Mouse (Mus musculus) heart, adult 18-20 months (tissue): Measurements from ENCODE around the gene Smpd2. TPM values are rescaled to one million over a fixed set of nuclear protein-coding genes. Genes with fewer than 3 reads are reported as not detected.
A peak's percentile ranks its signal among the peaks of the same experiment; 100 is the strongest.

ENCODE experiments used
- DNase-seq, 2 experiments: peaks; one replicate each; pipeline ENCODE4 v3.0.0; 2021 to 2022; ENCODE audit warnings: mixed read lengths in 1 of 2
- long read RNA-seq, 2 experiments: library from polyadenylated mRNA; stranded (forward); transcript quantifications; one replicate each; pipeline ENCODE4 v2.0.0; 2021
- total RNA-seq, 2 experiments: library from RNA; stranded (reverse); gene quantifications; 2 replicates each; pipeline ENCODE4 v1.2.3; 2021

Smpd2 gene
- 10 to 100 TPM; 32.6 to 33.6 TPM for total RNA-seq
- long read RNA-seq, experiment 1, transcript Smpd2-201 (10 exons, 1,602 nt), result major isoform, 33 of 37 reads
- long read RNA-seq, experiment 1, partial matches to known transcripts, result 0 of 37 reads
- long read RNA-seq, experiment 1, other reads (novel, unspliced or antisense), result 4 of 37 reads
- long read RNA-seq, experiment 2, transcript Smpd2-201 (10 exons, 1,602 nt), result major isoform, 11 of 11 reads
- long read RNA-seq, experiment 2, partial matches to known transcripts, result 0 of 11 reads
- long read RNA-seq, experiment 2, other reads (novel, unspliced or antisense), result 0 of 11 reads

GRCm38 (mm10) chr10:41489708-41490517 lies at the start of gene Smpd2, which contains the start of gene Ppil6:
Gene Smpd2 (minus strand): TSS chr10:41490369.
Gene Ppil6 (plus strand): TSS chr10:41490439.
- peak; percentile 97 to 99 for DNase-seq

- DNase-seq, result no peak
Measured at GRCm38 (mm10) chr10:41538986-41539385, 48.8 kb upstream of the Smpd2 start.

GRCm38 (mm10) chr10:41537983-41538330 lies 47.8 kb upstream of the Smpd2 start:
- no peak for DNase-seq

GRCm38 (mm10) chr10:41537226-41537982 lies 47.2 kb upstream of the Smpd2 start:
- DNase-seq, result no peak

GRCm38 (mm10) chr10:41536714-41537113 lies 46.5 kb upstream of the Smpd2 start:
- DNase-seq, result no peak

- DNase-seq, result no peak
Measured at GRCm38 (mm10) chr10:41535991-41536390, 45.8 kb upstream of the Smpd2 start.

GRCm38 (mm10) chr10:41529972-41530371 lies 39.8 kb upstream of the Smpd2 start:
- DNase-seq, result no peak

GRCm38 (mm10) chr10:41525696-41526095 lies 35.5 kb upstream of the Smpd2 start:
- no peak for DNase-seq

- DNase-seq, result no peak
Measured at GRCm38 (mm10) chr10:41523386-41523785, 33.2 kb upstream of the Smpd2 start.

GRCm38 (mm10) chr10:41520410-41520673 lies 30.2 kb upstream of the Smpd2 start:
- no peak for DNase-seq

GRCm38 (mm10) chr10:41519640-41520409 lies 29.7 kb upstream of the Smpd2 start:
- peak; percentile 65 to 78 for DNase-seq

- DNase-seq, result peak; percentile 92 to 95
Measured at GRCm38 (mm10) chr10:41518981-41519618, 28.9 kb upstream of the Smpd2 start, which contains the start of gene Cd164. Gene Cd164 (plus strand): TSS chr10:41519414.

GRCm38 (mm10) chr10:41518508-41518980 lies 28.4 kb upstream of the Smpd2 start:
- DNase-seq, result peak in 1 of 2 experiments; percentile 85

- no peak for DNase-seq
Measured at GRCm38 (mm10) chr10:41514921-41515320, 24.8 kb upstream of the Smpd2 start.

- DNase-seq, result no peak
Measured at GRCm38 (mm10) chr10:41514301-41514700, 24.1 kb upstream of the Smpd2 start.

GRCm38 (mm10) chr10:41509160-41509559 lies 19.0 kb upstream of the Smpd2 start:
- DNase-seq, result peak in 1 of 2 experiments; percentile 55

- peak; percentile 79 to 84 for DNase-seq
Measured at GRCm38 (mm10) chr10:41505446-41505845, 15.3 kb upstream of the Smpd2 start.

GRCm38 (mm10) chr10:41504996-41505395 lies 14.8 kb upstream of the Smpd2 start:
- DNase-seq, result no peak

GRCm38 (mm10) chr10:41500941-41501340 lies 10.8 kb upstream of the Smpd2 start:
- peak; percentile 81 to 90 for DNase-seq

GRCm38 (mm10) chr10:41491111-41491510 lies 942 bp upstream of the Smpd2 start:
- no peak for DNase-seq

GRCm38 (mm10) chr10:41490518-41490873 lies 327 bp upstream of the Smpd2 start:
- no peak for DNase-seq
